Mouse (Mus musculus): Measurements from ENCODE around the gene Zdhhc14. TPM values are rescaled to one million over a fixed set of nuclear protein-coding genes. Genes with fewer than 3 reads are reported as not detected.

Gene Zdhhc14
- total RNA-seq, 2 experiments from 2014 or later, result 46.3 to 57.8 TPM

DNA sequence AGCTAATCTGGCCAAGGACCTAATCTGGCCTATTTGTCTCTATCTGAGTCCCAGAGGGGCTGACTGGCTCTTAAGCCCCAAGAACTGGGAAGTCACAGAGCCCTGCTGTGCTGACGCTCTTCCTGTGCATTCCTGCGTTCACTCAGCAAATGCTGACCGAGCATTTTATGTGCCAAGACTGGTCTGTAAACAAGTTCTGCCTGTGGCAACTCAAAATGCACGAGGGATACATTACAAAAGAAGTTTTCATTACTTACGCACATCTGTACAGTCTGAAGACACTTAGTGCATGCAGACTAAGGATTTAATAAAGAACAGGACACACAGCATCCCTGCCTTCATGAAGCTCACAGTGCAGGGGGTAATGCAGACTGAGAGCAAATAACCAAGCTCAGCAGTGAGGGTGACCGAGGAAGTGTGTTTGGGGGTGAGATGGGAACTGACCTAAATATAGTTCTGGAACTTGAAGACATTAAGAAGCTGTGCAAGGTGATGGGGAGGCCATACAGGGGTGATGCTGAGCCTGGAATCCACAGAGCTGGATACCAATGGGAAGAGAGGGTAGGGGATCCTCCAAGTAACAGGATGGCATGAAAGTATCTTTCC is 99.3 kb downstream of the Zdhhc14 start:
- ATAC-seq (replicated peaks; ENCODE audit: low FRiP score, poor library complexity, severe bottlenecking), result no peak

DNA sequence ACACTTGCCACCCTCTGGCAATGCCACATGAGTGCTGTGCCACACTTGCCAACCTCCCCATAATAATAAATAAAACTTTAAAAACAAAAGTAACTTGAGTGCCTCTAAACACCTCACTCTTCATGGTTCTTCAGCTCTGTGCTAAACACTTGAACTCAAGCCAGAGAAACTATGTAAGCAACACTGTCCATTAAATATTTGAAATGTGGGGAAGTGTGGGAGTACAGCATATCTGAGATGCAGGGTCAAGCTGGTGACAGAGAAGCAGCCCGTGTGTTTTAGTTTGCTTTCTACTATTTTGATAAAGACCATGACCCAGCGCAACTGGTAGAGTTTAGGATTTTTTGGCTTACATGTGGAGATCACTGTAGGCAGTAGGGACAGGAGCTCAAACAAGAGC is 100.7 kb downstream of the Zdhhc14 start:
- no peak for ATAC-seq (replicated peaks; ENCODE audit: low FRiP score, poor library complexity, severe bottlenecking)

GRCm38 (mm10) chr17:5595068-5595467 is 102.7 kb downstream of the Zdhhc14 start:
- ATAC-seq (replicated peaks; ENCODE audit: low FRiP score, poor library complexity, severe bottlenecking), result no peak

GRCm38 (mm10) chr17:5596490-5596889 is 104.1 kb downstream of the Zdhhc14 start:
- no peak for ATAC-seq (replicated peaks; ENCODE audit: low FRiP score, poor library complexity, severe bottlenecking)

DNA sequence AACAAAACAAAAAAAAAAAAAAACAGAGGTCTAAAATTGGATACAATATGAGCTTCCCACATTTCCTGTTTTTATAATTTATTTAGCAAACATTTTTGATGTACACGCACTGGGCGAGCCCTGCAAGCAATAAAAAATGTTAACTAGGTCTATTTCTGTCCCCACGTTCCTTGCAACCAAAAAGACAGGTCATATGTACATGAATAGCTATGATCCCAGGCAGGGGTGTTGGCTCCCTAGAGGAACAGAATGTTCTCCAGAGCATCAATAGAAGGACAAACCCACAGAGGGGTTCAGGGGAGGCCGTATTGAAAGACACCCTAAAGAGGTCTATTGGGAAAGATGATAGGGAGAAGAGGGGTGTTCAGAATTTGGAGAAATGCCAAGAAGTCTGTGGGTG is 106.6 kb downstream of the Zdhhc14 start:
- no peak for ATAC-seq (replicated peaks; ENCODE audit: low FRiP score, poor library complexity, severe bottlenecking)

DNA sequence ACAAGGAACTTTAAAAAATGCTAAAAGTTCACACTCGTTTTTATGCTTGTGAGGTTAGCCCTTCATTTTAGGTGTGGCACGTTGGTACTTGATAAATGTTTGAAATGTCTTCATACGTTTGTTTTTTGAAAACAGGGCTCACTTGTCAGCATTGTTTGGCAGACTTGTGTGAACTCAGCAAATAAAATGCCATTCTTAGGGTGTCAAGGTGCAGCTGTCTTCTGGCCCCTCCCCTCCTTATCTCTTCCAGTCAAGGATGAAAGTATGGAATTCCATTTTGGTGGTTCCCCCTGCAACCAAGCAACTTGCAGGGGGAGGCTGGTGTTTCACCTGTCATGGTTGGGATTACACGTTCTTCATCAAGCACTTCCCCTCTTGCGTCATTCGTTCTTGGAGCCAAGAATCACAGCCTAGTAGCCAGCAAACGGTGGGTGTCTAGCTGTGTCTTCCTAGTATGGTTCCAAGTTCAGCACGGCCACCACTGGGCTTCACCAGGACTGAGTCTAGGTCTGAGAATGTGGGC is 108.2 kb downstream of the Zdhhc14 start:
- no peak for ATAC-seq (replicated peaks; ENCODE audit: low FRiP score, poor library complexity, severe bottlenecking)

- ATAC-seq (replicated peaks; ENCODE audit: low FRiP score, poor library complexity, severe bottlenecking), result no peak
These were observed 109.6 kb downstream of the Zdhhc14 start for GRCm38 (mm10) chr17:5601953-5602352.

GRCm38 (mm10) chr17:5606151-5606591 is 113.8 kb downstream of the Zdhhc14 start:
- no peak for ATAC-seq (replicated peaks; ENCODE audit: low FRiP score, poor library complexity, severe bottlenecking)

GRCm38 (mm10) chr17:5607352-5607751 is 115.0 kb downstream of the Zdhhc14 start:
- ATAC-seq (replicated peaks; ENCODE audit: low FRiP score, poor library complexity, severe bottlenecking), result no peak

- ATAC-seq (replicated peaks; ENCODE audit: low FRiP score, poor library complexity, severe bottlenecking), result no peak
These were observed 117.7 kb downstream of the Zdhhc14 start for GRCm38 (mm10) chr17:5609875-5610552.

- ATAC-seq (replicated peaks; ENCODE audit: low FRiP score, poor library complexity, severe bottlenecking), result no peak
These were observed 119.9 kb downstream of the Zdhhc14 start for GRCm38 (mm10) chr17:5612236-5612635.

DNA sequence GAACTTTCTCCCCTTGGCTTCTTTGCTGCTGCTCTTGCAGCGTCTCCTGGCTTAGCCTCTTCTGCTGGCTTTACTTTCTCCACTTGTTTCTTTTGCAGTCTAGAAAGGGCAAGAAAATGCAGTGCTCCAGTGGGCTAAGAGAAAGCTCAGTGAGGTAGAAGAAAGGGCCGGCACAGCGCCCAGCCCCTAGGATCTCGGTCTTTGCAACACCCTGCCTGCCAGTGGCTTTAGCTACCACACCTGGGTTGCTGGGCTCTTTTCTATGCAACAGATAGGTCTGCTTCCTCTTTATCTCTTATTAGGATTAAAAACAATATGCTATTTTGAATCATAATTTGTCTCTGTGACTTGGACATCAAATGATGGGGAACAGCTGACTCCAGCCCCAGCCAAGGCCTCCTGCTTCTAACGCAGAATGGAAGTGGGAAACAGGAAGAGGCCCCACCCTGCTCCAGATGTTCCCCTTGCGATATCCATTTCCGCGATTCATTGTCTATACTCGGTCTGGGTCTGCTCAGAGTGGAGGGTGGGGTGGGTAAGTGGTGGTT is 122.5 kb downstream of the Zdhhc14 start:
- no peak for ATAC-seq (replicated peaks; ENCODE audit: low FRiP score, poor library complexity, severe bottlenecking)

DNA sequence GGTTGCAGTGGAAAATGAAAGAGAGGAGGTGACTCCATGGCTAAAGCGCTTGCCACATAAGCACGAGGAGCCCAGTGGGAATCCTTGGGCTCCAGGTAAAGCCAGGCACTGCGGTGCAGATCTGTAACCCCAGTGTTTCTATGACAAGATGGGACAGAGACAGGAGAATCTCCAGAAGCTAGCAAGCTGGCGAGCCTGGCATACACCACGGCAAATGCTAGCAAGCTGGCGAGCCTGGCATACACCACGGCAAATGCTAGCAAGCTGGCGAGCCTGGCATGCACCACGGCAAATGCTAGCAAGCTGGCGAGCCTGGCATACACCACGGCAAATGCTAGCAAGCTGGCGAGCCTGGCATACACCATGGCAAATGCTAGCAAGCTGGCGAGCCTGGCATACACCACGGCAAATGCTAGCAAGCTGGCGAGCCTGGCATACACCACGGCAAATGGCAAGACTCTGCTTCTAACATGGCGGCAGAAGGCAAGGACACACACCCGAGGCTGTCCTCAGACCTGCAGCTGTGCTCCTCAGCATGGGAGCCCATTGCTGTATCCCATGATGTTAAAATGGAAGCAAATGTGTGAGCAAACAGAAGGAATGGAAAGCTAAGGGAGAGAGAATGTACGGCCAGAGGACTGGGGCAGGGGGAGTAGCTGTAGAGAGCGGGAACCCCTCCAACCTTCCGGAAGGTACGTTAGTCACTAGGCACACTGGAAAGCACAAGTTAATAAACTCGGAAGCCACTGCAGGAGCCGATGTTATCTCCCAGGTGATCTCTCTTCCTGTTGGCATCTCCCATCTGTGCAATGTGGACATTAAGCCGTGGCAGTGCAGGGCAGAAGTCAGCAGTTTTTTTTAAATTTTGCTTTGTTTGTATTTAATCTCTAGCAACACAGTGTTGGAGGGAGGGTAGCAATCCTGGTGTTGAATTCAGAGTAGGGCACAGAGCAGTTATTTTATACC is 129.6 kb downstream of the Zdhhc14 start:
- ATAC-seq (replicated peaks; ENCODE audit: low FRiP score, poor library complexity, severe bottlenecking), result no peak

GRCm38 (mm10) chr17:5622764-5623163 is 130.4 kb downstream of the Zdhhc14 start:
- ATAC-seq (replicated peaks; ENCODE audit: low FRiP score, poor library complexity, severe bottlenecking), result peak; percentile 81

DNA sequence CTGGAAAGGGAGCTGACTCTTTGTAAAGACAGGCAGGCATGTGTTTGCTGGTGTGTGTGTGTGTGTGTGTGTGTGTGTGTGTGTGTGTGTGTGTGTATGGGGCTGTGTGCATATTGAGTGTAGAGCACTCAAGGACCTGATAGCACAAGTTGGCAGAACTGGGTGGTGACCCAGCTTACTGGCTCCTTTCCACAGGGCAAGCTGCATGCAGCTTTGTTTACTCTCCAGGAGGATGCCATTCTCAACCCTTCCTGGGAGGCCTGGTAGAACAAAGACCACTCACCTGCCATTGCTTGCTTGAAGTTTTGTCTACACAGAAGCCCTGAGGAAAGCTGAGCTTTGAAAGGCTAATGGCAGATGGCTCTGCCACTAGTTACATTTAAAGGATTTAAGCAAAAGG is 130.8 kb downstream of the Zdhhc14 start:
- ATAC-seq (replicated peaks; ENCODE audit: low FRiP score, poor library complexity, severe bottlenecking), result no peak

GRCm38 (mm10) chr17:5624815-5625214 is 132.5 kb downstream of the Zdhhc14 start:
- ATAC-seq (replicated peaks; ENCODE audit: low FRiP score, poor library complexity, severe bottlenecking), result peak; percentile 60

DNA sequence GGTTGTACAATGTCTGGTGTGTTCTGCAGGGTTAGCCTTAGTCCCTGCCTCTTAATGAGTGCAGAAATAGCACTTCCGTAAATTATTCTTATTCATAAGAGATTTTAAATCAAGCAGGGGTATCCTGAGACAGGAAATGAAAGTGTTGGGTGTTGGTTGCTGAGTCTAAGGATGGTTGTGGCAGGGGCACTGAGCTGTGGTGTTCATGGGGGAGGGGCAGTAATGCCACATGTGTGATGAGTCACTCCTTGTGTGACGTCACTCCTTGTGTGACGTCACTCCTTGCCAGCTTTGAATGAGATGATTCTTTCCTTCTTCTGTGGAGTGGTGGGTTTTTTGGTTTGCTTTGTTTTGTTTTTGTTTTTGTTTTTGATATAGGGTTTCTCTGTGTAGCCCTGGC is 134.0 kb downstream of the Zdhhc14 start:
- no peak for ATAC-seq (replicated peaks; ENCODE audit: low FRiP score, poor library complexity, severe bottlenecking)

DNA sequence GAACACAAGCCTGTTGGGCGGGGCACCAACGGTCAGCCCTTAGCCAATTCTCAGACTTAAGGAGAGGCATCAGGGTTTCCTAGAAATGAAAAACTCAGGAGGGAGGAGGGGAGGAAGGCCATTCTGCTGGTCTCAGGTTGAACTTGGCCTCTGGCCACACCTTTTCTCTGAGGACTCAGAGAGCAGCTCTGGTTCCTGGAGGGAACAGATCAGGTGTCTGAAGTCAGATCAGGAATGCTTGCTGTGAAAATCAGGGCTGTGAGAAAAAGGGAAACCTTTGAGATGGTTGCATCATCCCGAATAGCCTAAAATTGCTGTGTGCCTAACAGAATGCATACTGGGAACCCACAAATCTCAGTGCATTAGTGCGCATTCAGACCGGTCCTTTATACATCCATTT is 135.3 kb downstream of the Zdhhc14 start:
- no peak for ATAC-seq (replicated peaks; ENCODE audit: low FRiP score, poor library complexity, severe bottlenecking)

GRCm38 (mm10) chr17:5629651-5630050 is 137.3 kb downstream of the Zdhhc14 start:
- ATAC-seq (replicated peaks; ENCODE audit: low FRiP score, poor library complexity, severe bottlenecking), result no peak

GRCm38 (mm10) chr17:5635254-5635653 is 142.9 kb downstream of the Zdhhc14 start:
- no peak for ATAC-seq (replicated peaks; ENCODE audit: low FRiP score, poor library complexity, severe bottlenecking)

Data from erythroid progenitor cell, adult 5-6 weeks (primary cell).